8 mouse cellular contexts compared by ENCODE assay signal in the genomic region with DNA sequence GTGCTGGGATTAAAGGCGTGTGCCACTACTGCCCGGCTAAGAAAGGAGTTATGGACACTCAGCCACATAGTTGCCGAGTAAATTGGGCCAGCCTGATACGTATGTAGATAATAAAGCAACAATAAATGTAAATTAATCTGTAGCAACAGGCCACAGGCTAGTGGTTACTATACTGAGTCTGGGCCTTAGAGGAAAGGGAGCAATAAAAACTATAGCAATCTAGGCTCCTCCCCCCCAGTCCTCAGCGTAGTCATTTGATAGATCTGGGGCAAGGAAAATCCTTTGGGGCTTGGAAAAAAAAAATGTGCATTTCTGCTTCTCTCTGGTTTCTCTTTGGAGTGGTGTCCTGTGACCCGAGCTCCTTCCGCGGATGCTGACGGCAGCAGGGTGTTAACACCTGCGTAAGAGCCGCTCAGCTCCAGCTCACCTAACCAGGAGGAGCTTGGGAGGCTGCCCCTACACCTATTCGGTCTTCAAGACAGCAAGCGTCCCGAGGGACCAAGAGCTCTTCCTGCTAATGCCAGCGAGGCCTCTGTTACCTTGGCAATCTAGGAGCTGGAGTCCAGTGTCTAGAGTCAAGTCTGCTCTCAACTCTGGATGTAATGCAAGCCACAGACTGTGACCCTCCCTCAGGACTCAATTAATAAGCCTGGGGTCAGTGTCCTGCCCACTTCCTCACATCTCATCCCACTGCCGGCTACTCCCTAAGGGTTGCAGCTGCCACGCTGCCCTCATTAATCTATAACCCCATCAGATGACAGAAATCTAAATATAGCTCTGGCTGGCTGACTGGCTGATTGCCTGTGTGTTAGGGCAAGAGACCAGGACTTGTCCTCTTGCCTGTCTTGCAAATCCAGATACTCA. TPM values are rescaled to one million over a fixed set of nuclear protein-coding genes. Genes with fewer than 3 reads are reported as not detected.
DNase-seq lines count a peak whose midpoint lies in the region; ATAC-seq and TF ChIP-seq lines count a peak whose summit lies in the region.

No protein-coding gene starts in this region.

- ATAC-seq in embryonic facial prominence, embryonic 14.5 days (ENCODE audit: low read depth) = peak; percentile 41; the same call in 1 of the 2 replicates
- ATAC-seq in kidney, embryonic 16.5 days (ENCODE audit: low FRiP score, low TSS enrichment) = peak; percentile 80
- ATAC-seq in monocyte, adult 5-6 weeks (replicated peaks; ENCODE audit: insufficient number of reproducible peaks, low FRiP score, low TSS enrichment, poor library complexity, severe bottlenecking) = no peak

- H3K4me1 ChIP-seq in embryonic facial prominence, embryonic 14.5 days (ENCODE audit: control insufficient read depth, insufficient read depth, low read length) = 0 out of 2 replicates have a peak, but pooled peaks cover 3% of the 10 kb centered on the region
- peaks cover 10% of the 10 kb centered on the region for H3K4me1 ChIP-seq in kidney, embryonic 16.5 days (ENCODE audit: insufficient read depth, low read length)

- no peak for TF ChIP-seq POLR2A in myocyte (IDR thresholded peaks at IDR 0.05; ENCODE audit: insufficient read length, low read depth)

- no peak overlapping the region for H3K4me3 ChIP-seq in embryonic facial prominence, embryonic 14.5 days (ENCODE audit: low read depth, low read length)
- peak overlapping the region; percentile 8; the same call in 1 of the 2 replicates for H3K4me3 ChIP-seq in kidney, embryonic 16.5 days (ENCODE audit: low read length)
- H3K4me3 ChIP-seq in myocyte = no peak overlapping the region

- DNase-seq in urinary bladder, postnatal 14 days (ENCODE audit: low spot score) = peak; percentile 54
- DNase-seq in urinary bladder, postnatal 25 days (ENCODE audit: low spot score) = no peak
- DNase-seq in embryonic facial prominence, embryonic 14.5 days (ENCODE audit: low spot score) = peak; percentile 51
- no peak for DNase-seq in thymus, postnatal 10 days (ENCODE audit: low spot score in 2 of 2)
- no peak for DNase-seq in frontal cortex, adult 2 months (ENCODE audit: extremely low spot score in 1 of 2, low spot score in 1 of 2)

- H3ac ChIP-seq in myocyte (ENCODE audit: control insufficient read depth, insufficient read length) = no peak overlapping the region

- H3K9ac ChIP-seq in embryonic facial prominence, embryonic 14.5 days (ENCODE audit: low read depth, low read length) = no peak overlapping the region
- no peak overlapping the region for H3K9ac ChIP-seq in kidney, embryonic 16.5 days (replicated peaks; ENCODE audit: low read length)

- H3K4me2 ChIP-seq in embryonic facial prominence, embryonic 14.5 days (ENCODE audit: low read depth, low read length) = no peak overlapping the region
- peak overlapping the region; percentile 33 for H3K4me2 ChIP-seq in kidney, embryonic 16.5 days (replicated peaks; ENCODE audit: low read depth, low read length)
- peak overlapping the region; percentile 79 for H3K4me2 ChIP-seq in myocyte (ENCODE audit: low read depth)

- H3K79me2 ChIP-seq in myocyte (ENCODE audit: control insufficient read depth, insufficient read depth) = no peaks in the 10 kb centered on the region

- H3K27ac ChIP-seq in embryonic facial prominence, embryonic 14.5 days (replicated peaks; ENCODE audit: low read depth, low read length) = no peak overlapping the region
- peak overlapping the region; percentile 39 for H3K27ac ChIP-seq in kidney, embryonic 16.5 days (ENCODE audit: low read length)

- no peaks in the 10 kb centered on the region for H3K27me3 ChIP-seq in embryonic facial prominence, embryonic 14.5 days (replicated peaks; ENCODE audit: control insufficient read depth, insufficient read depth, low read length)
- no peaks in the 10 kb centered on the region for H3K27me3 ChIP-seq in kidney, embryonic 16.5 days (ENCODE audit: insufficient read depth, low read length)
- no peaks in the 10 kb centered on the region for H3K27me3 ChIP-seq in myocyte (ENCODE audit: control insufficient read depth, insufficient read depth, insufficient read length)

- H3K9me3 ChIP-seq in embryonic facial prominence, embryonic 14.5 days (ENCODE audit: control insufficient read depth, low read length) = no peaks in the 10 kb centered on the region
- no peaks in the 10 kb centered on the region; the same call in 1 of the 2 replicates for H3K9me3 ChIP-seq in kidney, embryonic 16.5 days (ENCODE audit: low read length)

- no peaks in the 10 kb centered on the region for H3K36me3 ChIP-seq in embryonic facial prominence, embryonic 14.5 days (ENCODE audit: control insufficient read depth, insufficient read depth, low read length)
- no peaks in the 10 kb centered on the region for H3K36me3 ChIP-seq in kidney, embryonic 16.5 days (ENCODE audit: insufficient read depth, low read length)
- H3K36me3 ChIP-seq in myocyte (ENCODE audit: control insufficient read depth, insufficient read depth) = no peaks in the 10 kb centered on the region

- WGBS in embryonic facial prominence, embryonic 14.5 days = 40% methylated on average over 17 of the region's 17 CpGs
- WGBS in kidney, embryonic 16.5 days = 25% methylated on average over 17 of the region's 17 CpGs

TF ChIP-seq in myocyte, 11 proteins besides CTCF, POLR2A, EP300 and RAD21:
- TF ChIP-seq CEBPB (IDR thresholded peaks at IDR 0.05; ENCODE audit: insufficient read depth, poor library complexity, severe bottlenecking) (no peak), USF1 (IDR thresholded peaks at IDR 0.05; ENCODE audit: low read depth) (no peak), MAX (IDR thresholded peaks at IDR 0.05; ENCODE audit: low read depth) (no peak), MYOG (IDR thresholded peaks at IDR 0.05; ENCODE audit: control insufficient read depth in 1 of 3, insufficient read depth in 1 of 3, insufficient read length in 2 of 3, low read depth in 2 of 3) (peak in 2 of 3 experiments; percentile 81 to 90), REST (IDR thresholded peaks at IDR 0.05; ENCODE audit: insufficient read depth, insufficient read length) (no peak), MYOD1 (IDR thresholded peaks at IDR 0.05; ENCODE audit: control insufficient read depth in 1 of 3, insufficient read length in 2 of 3, low read depth in 2 of 3) (peak; percentile 82 to 93 (median 82)), SRF (IDR thresholded peaks at IDR 0.05; ENCODE audit: control insufficient read depth, insufficient read length, low read depth) (no peak), TCF3 (IDR thresholded peaks at IDR 0.05; ENCODE audit: insufficient read length, low read depth) (peak; percentile 11), TCF12 (IDR thresholded peaks at IDR 0.05; ENCODE audit: insufficient read depth, poor library complexity, severe bottlenecking) (no peak), E2F4 (IDR thresholded peaks at IDR 0.05; ENCODE audit: insufficient read depth) (no peak), POLR2AphosphoS2 (IDR thresholded peaks at IDR 0.05; ENCODE audit: insufficient read length, low read depth) (no peak)

RNA-seq across cellular contexts. Expression of gene Scimp, which starts 9.6 kb away (rescaled TPM):
- polyA plus RNA-seq in embryonic facial prominence, embryonic 14.5 days (2014; fragmentation: Nextera tagmentation; extraction: Ambion mirVana) = 0.50 and 0.83 TPM in 2 replicates
- polyA plus RNA-seq in kidney, embryonic 16.5 days (2015; fragmentation: Nextera tagmentation; extraction: Ambion mirVana) = 0.20 and 0.22 TPM in 2 replicates
- polyA plus RNA-seq in myocyte (2012; fragmentation: generic; extraction: Trizol) = 0.10 TPM
- total RNA-seq in monocyte, adult 5-6 weeks (2017) = 13.5 to 64.4 TPM (median 25.6 TPM) in 3 replicates
- 0.08 TPM in 1 of 2 replicates, not detected in the other for polyA plus RNA-seq in frontal cortex, adult 2 months (2012; rRNA removed)

RNA-seq across cellular contexts. Expression of gene Rabep1, which starts 22.6 kb away (rescaled TPM):
- 29.4 and 31.8 TPM in 2 replicates for polyA plus RNA-seq in embryonic facial prominence, embryonic 14.5 days (2014; fragmentation: Nextera tagmentation; extraction: Ambion mirVana)
- polyA plus RNA-seq in kidney, embryonic 16.5 days (2015; fragmentation: Nextera tagmentation; extraction: Ambion mirVana) = 29.5 and 31.6 TPM in 2 replicates
- polyA plus RNA-seq in myocyte (2012; fragmentation: generic; extraction: Trizol) = 16.1 TPM
- total RNA-seq in monocyte, adult 5-6 weeks (2017) = 69.4 to 95.6 TPM (median 71.4 TPM) in 3 replicates
- 35.3 and 40.6 TPM in 2 replicates for polyA plus RNA-seq in frontal cortex, adult 2 months (2012; rRNA removed)

RNA-seq across cellular contexts. Expression of gene Zfp3, which starts 58.0 kb away (rescaled TPM):
- 7.0 and 7.3 TPM in 2 replicates for polyA plus RNA-seq in embryonic facial prominence, embryonic 14.5 days (2014; fragmentation: Nextera tagmentation; extraction: Ambion mirVana)
- 8.6 and 8.7 TPM in 2 replicates for polyA plus RNA-seq in kidney, embryonic 16.5 days (2015; fragmentation: Nextera tagmentation; extraction: Ambion mirVana)
- 2.7 TPM for polyA plus RNA-seq in myocyte (2012; fragmentation: generic; extraction: Trizol)
- total RNA-seq in monocyte, adult 5-6 weeks (2017) = 2.1 to 6.5 TPM (median 2.1 TPM) in 3 replicates
- polyA plus RNA-seq in frontal cortex, adult 2 months (2012; rRNA removed) = 8.7 and 9.8 TPM in 2 replicates

Comparison
In these comparisons a context has a peak if more than half of its experiments do, and no peak if none do; other contexts are left out.
1. DNase-seq: peak in urinary bladder, postnatal 14 days (single experiment) and embryonic facial prominence, embryonic 14.5 days (single experiment); none in urinary bladder, postnatal 25 days (single experiment), thymus, postnatal 10 days (0 of 2) and frontal cortex, adult 2 months (0 of 2).